Mouse (Mus musculus) thymus, postnatal 36 days (tissue): Measurements from ENCODE around the gene Pkn1.

Experiments
- DNase-seq, 2 experiments: peaks; one replicate each; pipeline ENCODE4 v3.0.0; 2022; ENCODE audit warnings: mixed read lengths in 2 of 2

Pkn1 gene

DNA sequence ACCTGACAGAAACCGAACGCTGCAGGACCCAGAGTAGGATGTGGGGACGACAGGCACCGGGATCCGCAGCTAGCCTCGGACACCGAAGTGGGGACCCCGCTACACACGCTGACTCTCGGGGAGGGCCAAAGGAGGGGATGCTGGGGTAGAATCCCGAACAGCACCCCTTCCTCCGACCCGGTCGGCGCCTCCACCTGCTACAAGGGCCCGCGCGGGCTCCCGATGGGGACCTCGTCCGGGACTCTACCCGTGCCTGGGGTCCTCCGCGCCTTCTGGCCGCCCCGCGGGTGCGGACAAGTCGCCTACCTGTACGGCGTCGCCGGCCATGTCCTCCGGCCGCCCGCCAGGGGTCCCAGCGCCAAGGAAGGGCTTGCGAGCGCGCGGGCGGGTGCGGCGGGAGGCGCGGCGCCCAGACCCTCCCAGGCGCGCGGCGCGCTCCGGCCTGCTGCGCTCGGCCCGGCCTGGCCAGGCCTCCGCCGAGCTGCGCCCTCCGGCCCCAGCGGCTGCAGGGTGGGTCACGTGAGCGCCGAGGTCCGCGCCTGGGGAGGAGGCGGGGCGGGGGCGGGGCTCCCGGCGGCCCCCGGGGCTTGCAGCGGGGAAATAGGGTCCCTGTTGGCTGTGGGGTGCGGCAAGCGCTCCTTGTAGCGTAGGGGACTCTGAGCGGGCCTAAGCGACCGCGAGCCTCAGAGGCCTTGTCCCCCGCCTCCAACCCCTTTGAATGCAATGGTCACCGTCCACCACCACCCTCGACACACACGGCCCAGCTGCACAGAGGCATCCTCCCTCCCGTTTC is at the start of gene Pkn1:
Gene Pkn1 (minus strand): TSS at position 519 of the 793 bp plus-strand sequence.
- peak; percentile 76 to 81 for DNase-seq

DNA sequence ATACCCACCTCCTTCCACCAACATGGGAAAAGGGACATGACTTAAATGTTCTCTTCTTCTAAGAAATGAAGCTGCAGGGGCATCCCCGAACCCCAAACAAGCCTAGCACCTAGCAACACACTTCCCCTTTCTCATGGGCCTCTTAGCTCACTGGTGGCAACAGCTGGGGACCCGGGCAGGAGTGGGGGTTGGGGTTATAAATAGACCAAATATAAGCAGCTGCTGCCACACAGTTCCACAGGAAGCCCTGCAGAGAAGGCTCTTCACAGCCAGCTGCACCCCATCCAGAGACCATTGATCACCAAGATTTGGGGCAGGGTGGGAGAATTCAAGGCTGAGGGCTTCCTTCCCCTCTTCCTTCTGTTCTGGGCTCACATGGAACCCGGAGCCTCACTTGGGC is 49.7 kb upstream of the Pkn1 start:
- DNase-seq = peak; percentile 79 to 90

DNA sequence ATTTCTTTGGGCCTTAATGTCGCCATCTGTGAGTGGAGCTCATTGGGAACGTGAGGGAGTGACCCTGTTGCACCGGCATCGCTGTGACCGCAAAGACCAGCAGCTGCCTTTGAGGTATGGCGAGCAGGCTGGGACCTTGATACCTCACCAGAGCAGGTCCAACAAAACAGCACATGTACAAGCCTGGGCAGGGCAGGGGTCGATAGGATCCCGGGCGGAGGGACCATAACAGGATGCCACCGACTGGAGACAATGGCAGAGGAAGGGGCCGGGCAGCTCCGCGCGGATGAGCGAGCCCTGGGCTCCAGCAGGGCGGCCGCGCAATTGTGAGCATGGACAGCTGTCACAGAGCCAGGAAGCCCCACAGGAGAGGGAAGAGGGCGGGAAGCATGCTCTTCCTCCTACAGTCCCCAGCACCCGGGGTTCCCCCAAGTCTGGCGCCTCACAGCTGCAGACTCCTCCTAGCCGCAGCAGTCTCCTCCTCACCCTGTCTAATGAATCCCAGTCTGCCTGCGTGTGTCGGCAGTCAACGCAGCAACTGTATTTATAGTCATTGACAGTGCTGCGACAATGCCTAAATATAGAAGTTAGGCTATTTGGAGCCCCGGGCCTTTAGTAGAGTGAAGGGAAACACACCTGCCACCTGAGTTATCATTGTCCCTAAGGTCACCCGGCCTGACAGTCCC is 48.8 kb upstream of the Pkn1 start:
- peak; percentile 61 to 77 for DNase-seq

DNA sequence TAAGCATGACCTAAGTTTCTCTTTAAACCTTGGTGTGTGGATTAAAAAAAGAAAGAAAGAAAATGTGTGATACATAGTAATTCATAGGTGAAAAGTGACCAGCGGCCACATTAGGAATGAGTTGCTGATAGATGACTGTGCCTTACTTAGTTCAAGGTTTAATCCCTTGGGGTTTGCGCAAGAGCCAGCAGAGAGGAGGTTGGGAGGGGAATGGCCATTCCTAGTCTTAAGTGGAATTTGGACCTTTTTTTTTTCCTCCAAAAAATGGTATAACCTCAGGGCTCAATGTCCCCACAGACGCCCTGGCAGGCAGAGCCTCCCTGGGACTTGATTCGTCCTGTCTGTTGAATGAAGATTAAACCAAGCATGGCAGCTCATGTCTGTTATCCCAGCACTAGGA is 45.1 kb upstream of the Pkn1 start:
- no peak for DNase-seq

DNA sequence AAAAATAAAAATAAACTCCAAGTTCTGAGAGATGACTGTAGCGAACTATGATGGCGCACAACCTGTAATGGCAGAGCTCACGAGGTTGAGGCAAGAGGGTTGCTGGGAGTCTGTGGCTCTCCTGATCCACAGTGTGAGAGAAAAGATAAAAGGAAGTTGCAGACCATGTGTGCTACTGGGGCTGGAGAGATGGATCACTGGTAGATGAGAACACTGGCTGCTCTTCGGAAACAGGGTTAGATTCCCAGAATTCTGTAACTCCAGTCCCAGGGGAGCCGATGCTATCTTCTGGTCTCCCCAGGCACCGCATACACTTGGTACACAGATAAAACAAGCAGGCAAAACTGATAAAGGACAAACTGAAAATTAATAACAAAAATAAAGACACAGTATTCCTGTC is 44.0 kb upstream of the Pkn1 start:
- DNase-seq = no peak

DNA sequence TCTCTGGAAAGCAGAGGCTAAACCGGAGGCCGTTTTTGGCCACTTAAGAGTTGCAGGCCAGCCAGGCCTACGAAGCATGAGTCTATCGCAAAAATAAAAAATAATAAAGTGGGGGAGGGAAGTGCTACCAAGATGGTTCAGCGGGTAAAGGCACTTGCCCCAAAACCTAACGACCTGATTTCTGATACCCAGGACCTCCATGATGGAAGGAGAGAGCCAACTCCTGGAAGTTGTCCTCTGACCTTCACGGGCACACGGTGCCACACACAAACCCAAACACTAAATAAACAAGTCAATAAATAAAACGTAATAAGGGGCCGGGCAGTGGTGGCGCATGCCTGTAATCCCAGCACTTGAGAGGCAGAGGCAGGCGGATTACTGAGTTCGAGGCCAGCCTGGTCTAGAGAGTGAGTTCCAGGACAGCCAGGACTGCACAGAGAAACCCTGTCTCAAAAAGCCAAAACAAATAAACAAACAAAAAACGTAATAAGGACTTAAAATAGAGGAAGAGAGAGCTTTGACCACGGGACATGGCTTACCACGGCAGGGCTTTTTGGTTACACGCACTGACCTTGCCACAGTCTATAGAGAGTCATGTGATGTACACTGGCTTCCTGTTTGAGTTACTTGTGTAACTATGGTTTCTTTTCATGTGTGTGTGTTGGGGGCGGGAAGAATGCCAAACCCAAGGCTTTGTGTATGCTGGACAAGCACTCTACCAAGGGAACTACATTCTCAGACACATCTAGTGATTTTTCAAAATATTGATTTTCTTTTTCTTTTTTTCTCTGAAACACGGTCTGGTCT is 43.1 kb upstream of the Pkn1 start:
- peak in 1 of 2 experiments; percentile 39 for DNase-seq

DNA sequence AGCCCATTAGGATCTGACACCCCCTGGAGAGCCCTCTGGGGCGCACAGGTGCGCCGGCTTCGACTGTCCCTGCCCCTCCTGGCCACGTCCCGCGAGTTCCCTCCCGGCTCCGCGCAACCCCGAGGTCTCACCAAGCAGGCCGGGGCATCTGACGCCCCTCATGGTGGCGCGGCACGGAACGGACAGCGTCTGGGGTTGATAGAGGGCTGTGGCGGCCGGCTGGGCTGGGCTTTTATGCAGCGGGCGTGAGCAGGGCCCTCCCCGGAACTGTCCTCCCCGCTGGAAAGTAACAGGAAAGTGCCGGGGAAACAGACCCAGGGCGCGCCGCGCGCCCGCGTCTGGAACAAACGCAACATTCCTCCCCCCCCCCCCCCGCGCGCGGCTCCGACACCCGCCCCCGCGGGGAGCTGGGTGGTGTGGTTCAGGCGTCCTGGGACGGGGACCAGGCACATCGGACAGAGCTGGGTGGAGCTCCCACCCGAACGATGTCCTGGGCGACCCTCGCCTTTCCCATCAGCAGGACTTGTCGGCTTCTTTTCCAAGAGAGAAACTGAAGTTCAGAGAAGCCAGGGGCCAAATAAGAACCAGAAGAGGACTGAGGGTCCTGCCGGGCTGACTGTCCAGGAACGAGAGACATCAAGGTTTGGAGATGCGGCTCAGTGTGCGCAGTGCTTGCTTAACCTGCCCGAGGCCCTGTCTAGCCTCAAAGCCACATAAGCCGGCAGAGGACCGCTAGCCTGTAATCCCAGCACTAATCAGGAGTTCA is 42.2 kb upstream of the Pkn1 start, which contains the start of gene Adgre5:
Gene Adgre5 (minus strand): TSS at position 351 of the 766 bp plus-strand sequence.
- DNase-seq = peak; percentile 68 to 77

DNA sequence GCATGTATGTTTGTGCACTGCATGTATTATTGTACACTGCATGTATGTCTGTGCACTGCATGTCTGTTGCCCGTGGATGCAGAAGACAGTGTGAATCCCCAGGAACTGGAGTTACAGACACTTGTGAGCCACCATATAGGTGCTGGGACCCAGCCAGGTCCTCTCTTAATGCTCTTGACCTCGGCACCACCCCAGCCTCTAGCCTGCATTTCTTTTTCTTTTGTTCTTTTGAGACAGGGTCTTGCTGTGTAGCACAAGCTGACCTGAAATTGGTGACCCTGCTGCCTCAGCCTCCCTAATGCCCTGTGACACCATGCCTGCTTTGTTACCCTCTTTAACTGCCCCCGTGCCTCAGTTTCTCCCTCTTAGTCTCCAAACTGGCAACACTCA is 41.6 kb upstream of the Pkn1 start:
- peak in 1 of 2 experiments; percentile 54 for DNase-seq

DNA sequence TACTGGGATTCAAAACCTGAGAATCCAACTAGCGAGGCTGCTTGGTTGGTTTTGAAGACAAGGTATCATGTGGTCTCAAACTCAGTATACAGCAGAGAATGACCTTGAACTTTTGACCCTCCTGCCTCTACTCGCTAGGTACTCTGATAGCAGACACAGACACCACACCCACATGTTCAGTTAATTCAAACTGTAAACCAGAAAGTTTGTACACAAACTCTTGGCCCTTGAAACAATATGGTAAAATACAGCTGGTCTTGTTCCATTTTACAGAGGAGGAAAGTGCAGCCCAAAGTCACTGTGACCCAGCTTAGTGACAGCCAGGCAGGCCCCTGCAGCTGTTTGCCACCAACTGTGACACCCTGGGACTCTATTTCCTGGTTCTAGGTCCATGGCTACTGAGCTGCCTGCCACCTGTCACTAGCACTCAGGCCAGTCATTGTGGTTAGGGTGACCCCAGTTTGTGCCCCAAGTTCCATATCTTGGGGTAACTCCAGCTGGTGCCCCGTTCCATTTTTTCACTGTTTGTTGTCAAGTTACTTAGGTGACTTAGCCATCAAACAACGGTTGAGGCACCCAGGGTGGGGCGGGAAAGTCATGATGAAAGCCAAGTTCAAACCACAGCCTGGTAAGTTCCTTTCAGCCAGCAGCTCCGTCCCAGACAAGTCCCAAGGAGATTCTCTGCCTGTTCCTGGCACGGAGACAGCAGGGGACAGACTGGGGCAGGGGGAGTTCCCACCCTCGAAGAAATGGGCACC is 40.9 kb upstream of the Pkn1 start:
- DNase-seq = peak; percentile 79 to 80

DNA sequence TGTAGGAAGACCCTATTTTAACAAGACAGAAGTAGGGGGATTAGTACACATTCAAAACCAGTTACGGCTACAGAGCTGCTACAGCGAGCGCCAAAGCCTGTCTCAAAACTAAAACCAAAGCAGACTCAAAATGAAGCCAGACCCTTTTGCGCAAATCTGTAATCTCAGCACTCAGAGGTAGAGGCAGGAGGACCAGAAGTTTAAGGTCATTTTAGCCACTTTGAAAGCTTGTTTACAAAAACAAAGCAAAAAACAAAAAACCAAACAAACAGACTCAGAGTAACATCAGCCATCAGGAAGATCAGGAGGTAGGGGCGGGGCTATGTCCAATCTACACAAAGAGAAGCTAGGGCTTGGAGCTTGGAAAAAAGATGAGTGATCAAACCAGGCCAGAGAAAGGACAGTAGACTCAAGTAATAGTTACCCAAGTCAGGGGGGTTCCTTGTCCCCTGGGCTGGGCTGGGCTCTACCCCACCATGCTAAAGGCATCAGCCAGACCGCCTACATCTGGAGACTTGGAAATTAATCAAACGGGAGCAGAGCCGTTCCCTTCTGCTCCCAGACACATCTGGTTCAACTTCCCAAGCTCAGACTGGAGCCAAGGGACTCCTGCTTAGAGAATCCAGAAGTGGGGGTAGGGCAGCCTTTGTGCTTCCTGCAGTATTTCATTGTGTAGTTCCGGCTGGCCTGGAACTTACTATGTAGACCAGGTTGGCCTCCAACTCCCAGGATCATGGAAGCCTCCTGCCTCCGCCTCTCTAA is 40.2 kb upstream of the Pkn1 start:
- DNase-seq = no peak

DNA sequence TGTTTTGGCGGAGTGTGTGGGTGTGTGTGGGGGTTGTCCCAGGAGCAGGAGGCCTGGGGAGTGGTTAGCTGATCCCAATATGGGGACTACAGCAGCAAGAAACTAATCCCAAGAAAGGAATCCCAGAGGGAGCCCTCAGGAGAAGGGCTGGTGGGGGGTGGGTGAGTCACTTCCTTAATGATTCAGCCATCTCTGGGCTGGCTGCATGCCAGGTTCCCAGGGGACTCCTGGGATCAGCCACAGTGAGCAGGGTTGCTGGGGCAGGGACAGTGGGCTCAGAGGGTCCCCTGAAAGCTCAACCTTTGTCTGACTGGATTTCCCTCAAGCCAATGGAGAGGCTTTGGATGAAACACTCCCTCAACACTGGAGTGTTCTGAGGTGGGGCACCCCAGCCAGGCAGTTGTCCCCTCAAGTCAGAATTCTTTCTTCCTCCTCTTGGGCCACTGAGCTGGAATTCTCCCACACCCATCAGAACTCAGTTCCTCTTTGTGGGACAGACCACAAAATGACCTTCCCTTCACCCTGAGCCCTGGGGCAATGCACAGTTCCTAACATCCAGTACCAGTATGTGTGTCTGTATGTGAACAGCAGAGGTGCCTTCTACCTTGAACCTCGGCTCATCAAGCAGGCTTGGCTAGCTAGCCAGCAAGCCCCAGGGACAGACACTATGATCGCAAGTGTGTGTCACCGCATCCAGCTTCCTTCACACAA is 39.0 kb upstream of the Pkn1 start:
- no peak for DNase-seq

DNA sequence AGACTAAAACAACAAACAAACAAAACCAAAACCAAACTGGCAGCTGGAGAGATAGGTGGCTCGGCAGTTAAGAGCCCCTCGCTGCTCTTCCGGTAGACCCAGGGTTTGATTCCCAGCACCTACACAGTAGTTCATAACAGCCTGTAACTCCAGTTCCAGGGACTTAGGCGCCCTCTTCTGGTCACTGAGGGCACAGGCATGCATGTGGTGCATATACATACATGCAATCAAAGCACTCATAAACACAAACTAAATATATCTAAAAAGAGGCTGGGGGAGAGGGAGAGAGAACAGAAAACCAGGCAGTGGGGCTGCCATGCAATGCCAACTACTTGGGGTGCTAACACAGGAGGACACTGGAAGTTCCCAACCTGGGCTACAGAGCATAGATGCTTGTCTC is 38.4 kb upstream of the Pkn1 start:
- no peak for DNase-seq

DNA sequence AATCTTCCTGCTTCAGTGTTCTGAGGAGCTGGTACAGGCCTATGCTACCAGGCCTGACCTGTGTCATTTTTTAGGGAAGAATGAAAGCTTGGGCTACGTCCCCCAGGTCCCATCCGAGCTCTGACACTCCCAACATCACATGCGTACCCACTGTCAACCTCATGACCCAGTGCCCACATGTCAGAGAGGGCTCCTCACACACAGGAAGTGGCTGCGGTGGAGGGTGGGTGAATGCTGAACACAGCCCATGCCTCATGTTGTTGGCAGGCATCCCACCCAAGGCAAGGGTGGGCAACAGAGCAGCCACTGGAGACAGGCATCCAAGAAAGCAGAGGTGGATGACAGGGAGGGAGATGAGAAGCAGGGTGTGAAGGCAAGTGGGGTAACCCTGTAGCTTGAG is 37.7 kb upstream of the Pkn1 start:
- DNase-seq = peak; percentile 80 to 89

DNA sequence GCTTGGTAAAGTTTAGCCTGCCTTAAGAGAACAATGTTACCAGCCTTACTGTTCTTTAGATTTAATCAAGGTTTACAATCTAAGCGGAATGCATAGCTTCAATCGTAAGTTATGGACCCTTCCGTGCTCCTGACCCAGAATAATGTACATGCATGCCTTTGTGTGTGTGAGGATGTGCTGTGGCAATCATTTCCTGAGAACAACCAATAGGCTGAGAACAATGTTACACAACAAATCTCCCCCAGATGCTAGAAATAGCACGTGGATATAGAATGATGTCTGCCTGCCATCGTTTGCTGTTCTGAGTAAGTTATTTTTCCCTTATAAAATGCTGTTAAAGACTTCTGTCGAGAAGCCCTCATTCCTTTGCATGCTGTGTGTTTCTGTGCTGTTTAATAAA is 33.9 kb upstream of the Pkn1 start:
- DNase-seq = no peak

DNA sequence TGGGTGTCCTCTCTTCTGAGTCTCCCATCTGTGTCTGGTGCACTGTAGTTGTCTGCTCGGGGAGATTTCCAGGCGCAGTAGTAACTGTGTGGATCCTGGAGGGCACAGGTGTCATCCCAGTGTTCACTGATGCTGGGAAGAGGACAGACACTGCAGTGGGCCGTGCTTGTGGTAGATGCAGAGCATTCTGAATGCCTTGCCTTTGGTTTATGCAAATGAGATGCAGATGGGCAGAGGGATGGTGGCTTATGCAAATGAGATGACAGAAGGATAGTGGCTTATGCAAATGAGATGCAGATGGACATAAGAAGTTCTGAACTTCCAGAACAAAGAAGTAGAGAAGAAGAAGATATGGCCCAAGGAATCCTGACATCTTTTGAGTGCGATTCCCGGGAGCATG is 32.9 kb upstream of the Pkn1 start:
- no peak for DNase-seq

DNA sequence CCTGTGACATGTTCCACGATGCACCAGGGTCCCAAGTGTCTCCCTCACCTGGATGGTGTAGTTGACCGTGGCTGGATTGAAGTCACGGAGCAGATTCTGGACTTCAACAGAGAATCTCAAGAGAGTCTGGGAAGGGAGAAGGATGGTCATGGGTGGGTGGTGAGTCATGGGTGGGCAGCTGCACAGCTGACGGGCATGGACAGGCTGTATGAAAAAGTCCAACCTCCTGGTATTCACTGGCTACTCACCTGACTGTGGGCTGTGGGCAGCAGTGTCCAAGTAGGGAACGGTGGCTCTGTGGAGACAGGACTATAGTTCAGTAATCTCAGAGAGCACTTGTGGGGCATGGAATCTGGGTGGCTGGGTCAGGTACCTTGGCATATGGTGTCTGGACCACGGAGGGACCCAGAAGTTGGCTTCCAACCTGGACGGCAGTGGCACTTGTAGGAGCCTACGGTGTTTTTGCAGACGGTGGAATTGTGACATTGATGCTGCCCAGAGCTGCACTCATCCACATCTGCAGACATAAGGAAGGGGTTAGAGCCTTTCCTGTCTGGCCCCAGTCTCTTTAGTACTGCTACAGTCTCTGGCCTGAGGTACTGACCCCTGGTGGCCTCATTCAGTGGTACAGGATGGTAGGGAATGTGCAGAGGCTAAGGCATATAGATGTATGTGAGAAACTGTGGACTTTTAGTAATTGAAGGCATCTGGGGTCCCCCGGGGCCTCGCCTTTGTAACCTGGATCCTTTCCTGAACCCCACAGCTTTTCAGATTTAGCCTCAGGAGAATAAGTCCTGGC is 30.2 kb upstream of the Pkn1 start:
- DNase-seq = peak in 1 of 2 experiments; percentile 56

DNA sequence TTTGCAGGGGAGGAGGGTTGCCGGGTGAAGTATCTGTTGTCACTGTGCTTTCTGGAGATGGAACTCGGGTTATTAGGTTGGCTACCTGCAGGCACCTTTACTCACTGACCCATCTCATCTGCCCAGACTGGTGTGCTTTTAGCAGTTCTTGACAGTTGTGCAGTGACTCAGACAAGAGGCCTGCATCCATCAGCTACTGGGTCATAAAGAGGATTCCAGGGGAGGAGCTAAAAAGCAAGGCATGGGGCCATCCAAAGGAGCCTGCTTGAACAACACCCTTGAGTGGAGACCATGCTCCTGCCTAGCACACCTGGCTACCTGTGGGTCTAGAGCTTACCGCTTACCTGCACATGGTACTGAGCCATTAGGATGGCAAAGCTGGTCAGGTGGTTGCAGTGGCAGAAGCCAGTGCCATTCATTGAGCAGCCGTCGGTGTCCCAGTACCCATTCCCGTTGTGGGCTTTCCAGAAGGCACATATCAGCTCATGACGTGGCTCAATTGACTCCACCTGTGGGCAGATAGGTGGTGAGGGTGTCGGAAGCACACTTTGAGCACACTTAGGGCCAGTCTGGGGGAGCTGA is 26.6 kb upstream of the Pkn1 start:
- DNase-seq = no peak

DNA sequence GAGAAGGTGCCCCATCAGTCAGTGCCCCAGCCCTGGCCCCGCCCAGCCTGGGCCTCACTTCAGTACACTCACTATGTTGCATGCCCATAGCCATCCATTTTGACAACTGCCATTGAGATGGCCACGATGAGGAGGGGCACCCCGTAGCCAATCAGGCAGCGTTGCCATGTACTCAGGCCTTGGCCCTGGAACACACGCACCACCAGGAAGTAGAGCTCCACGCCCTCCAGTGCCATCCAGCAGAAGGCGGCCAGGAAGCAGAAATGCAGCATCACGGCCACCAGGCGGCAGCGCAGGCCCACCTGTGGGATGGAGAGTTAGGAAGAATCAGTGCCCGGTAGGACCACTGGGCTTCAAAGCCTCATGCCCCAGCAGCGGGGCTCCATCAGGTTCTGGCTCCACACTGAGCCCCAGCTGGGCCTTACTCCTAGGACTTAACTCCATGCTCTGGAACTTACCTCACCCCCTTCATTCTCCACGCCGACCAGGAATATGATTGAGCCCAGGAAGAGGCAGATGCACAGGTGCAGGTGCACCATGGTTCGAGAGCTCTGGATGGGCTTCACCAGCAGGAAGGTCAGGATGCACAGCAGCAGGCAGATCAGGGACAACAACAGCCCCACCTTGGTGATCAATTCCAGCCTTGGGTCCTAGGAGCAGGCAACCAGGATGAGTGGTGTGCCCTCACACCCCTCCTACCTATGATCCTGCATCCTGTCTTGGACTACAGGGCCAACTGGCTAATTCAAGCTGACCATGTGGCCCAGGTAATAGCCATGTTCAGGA is 25.9 kb upstream of the Pkn1 start:
- peak; percentile 85 to 87 for DNase-seq
